Mouse (Mus musculus): Measurements from ENCODE around the gene Mgll.

Mgll gene

DNA sequence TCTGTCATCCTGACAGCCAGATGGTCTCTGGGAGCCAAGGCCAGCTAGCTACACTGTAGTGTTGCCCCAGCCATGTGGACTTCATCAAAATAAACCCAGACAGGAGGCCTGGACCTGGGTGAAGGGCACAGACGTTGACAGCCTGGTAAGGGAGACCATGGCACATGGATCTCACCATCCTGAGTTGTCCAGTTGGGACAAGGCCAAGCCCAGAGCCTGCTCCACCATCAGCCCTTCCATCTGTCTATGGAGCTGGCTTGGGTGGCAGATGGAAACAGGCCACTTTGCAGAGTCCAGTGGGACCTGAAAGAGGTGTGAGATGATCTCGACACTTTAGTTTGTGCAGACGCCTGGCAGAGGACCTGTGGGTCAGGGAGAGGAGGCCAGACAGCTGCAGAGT lies 76.5 kb downstream of the Mgll start:
- no peak for DNase-seq (ENCODE audit: low spot score)

DNA sequence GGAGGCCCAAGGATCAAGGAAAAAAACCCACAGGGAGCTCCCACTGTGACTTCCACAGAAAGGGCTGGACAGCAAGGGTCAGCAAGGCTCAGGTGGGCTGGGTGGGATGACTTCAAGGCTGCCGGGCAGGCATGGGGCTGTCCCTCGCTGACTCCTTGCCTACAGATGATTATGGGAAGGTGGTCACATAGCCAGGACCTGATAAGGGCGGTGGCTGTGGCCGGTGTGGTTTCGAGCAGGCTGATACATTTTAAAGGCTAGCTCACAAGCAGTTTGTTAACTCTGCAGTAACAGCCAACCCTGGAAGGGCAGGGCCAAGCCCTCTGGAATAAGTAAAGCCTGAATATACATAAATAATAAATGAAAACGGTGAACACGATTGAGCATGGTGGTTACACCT lies 78.8 kb downstream of the Mgll start:
- DNase-seq (ENCODE audit: low spot score), result no peak

DNA sequence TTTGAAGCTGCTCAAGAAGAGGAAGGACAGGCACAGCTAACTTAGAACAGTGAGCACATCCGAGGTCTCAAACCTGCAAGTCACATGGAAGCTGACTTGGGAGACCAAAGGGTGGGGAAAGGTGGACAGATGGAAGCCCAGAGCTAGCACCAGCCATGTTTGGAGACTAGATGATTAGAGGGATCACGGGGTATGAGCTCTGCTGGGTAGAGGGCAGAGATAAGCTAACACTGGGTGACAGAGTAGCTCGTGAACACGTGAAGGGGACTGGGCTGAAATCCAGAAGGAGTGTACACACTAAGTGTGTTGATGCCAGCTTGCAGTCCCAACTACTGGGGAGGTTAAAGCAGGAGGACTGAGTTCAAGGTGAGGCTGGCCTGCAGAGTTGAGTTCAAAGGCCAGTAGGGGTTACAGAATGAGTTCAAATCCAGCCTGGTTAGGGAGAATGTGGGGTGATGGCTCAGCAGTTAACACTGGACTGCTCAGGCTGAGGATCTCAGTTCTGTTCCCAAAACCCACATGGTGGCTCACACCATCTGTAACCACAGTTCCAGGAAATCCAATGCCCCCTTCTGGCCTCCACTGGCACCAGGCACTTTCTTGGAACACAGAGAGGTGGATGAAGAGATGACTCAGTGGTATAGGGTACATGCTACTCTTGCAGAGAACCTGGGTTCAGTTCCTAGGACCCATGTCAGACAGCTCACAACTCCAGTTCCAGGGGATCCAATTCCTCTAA lies 79.9 kb downstream of the Mgll start:
- DNase-seq (ENCODE audit: low spot score), result no peak

DNA sequence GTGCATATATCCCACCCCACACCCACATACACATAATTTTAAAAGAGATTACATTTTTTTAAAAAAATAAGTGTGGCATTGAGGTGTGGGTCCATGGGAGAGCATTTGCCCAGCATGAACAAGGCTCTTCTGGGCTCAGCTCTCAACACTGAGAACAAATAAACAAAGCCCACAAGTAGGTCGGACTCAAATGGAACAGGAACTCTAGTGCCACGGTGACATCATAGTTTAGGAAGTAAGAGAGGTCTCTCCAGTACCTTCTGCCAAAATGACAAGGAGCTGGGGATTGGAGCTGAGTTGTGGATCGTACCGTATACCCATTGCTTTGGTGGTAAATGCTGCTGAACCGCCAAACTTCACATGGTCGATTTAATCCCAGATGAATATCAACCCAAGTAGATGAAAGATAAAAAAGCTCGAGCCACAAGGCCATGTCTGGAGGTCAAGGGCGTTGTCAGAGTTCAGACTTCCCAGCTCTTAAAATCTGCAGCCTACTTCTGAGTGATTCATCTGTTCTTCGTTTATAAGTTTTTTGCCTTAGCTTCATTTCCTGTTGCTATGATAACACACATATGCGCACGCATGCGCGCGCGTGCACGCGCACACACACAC lies 80.9 kb downstream of the Mgll start:
- no peak for DNase-seq (ENCODE audit: low spot score)

DNA sequence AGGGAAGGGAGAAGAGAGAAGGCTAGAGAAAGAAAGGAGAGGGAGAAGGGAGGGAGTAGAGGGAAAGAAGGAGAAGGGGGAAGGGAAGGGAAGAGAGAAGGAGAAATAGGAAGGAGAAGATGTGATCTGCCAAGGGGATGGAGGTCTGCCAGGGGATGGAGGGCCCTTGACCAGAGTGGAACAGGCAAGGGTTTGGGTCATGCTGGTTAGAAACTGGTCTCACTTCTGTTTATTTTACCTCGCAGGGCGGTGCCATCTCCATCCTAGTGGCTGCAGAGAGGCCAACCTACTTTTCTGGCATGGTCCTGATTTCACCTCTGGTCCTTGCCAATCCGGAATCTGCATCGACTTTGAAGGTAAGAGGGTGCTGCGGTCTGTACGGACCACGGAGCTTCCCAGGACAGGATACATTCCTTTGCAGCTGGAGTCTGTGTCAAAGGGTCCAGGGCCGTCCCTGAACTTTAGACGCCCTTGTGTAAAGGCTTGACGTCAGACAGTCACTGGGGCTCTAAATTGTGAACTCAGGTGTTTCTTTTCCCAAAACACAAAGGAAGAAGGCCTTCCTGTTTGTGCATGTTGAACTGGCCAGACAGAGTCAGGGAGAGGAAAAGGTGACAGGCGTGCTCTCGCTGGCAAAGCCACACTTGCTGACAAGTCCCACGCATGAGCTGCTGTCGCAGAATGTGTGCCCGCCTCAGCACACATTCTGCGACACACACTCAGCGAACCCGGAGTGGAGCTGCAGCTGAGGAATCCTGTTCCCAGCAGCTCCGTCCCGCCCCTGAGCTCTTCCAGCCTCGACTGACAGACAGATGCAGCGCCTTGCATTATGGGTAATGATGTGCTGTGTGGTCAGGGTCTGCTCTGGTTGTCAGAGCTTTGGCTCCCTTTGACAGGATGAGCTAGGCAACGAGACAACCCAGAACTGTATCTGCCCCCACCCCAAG lies 85.2 kb downstream of the Mgll start:
- DNase-seq (ENCODE audit: low spot score), result no peak

DNA sequence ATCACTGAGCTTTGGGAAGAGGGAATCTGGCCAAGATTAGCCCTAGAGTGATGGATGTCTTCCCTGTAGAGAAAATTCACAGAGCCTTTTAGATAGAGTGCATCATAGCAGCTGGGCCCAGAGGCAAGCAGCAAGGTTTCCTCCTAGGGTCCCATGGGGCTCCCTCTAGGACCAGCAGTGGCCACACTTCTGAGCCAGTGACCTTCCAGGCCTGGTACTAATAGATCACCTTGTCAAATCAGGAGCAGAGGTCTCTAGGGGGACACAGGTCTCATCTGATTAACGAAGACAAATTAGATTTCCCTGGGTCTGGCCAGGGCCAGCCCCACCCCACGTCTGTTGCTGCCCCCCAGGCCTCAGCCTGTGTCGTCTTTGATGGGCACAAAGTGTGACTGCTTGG lies 86.1 kb downstream of the Mgll start:
- DNase-seq (ENCODE audit: low spot score), result no peak

DNA sequence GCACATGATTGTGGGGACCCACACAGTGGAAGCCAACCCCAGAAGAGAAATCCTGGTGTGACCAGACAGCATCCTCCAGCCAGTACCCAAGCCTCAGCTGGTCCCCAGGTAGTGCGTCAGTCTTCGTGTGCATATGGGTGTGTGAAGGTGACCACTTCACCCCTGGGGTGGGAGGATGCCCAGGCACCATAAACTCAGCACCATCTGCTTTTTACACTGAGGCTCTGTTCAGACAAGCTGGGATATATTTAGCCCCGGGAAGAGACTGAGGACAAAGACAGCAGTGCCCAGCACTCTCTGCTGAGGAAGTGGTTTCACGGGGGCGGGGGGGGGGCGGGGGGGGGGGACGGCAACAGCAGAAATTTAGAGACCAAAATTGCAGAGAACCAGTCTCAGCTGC lies 87.2 kb downstream of the Mgll start:
- no peak for DNase-seq (ENCODE audit: low spot score)

DNA sequence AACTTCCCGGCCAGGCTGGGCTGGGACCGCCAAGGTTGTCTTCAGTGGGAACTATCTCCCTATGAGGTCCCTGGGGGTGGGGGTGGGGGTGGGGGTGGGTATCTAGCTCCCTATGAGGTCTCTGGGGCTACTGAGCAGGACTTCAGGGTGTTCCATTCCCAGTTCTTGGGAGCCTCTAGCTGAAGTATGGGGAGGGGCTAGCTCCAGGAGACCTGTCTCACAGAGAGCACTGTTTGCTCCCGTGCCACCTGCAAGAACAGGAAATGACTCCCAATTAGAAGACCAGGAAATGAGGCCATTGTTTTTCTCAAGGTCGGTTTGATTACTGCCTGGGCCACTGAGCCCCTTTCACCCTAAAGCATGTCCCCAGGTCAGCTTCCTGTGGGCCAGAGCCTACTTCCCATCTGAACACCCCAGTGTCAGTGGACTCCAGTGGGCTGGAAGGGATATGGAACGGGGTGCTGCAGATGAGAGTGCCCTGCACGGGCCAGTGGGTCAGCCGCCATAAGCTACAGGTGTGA lies 87.7 kb downstream of the Mgll start:
- DNase-seq (ENCODE audit: low spot score), result no peak

DNA sequence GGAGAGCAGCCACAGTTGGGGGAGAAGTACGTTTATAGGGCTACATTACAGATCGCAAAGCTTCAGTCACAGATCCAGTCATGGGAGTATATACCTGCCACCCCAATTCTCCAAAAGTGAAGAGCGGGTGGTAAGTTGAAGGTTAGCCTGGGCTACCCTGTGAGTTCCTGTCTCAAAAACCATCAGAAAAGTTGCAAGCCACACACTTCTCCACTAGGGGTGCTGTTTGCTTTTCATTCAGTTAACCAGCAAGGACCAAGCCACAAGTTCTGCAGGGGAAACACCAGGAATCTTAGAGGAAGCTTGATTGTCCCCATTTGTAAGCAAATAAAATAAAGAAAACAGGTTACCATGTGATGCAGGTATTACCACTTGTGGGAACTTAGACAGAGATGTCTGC lies 88.7 kb downstream of the Mgll start:
- peak; percentile 37 for DNase-seq (ENCODE audit: low spot score)

DNA sequence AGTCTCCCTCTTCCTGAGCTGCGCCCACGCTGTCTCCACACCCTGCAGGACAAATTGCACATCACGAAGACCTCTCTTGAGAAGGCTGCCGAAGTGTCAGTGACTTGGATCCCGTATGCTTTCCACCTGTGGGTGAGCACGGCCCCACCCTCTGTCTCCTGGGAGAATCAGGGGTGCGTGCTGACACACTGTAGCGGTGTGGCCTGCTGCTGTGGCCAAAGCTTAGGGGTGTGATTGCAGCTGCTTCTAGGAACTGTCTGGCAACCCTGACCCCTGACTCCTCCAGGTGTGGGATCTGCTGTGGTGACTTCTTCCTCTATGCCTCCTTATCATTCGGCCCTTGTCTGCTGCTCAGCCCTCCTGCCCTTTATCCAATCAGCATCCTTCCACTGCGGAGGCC lies 89.6 kb downstream of the Mgll start:
- DNase-seq (ENCODE audit: low spot score), result no peak

DNA sequence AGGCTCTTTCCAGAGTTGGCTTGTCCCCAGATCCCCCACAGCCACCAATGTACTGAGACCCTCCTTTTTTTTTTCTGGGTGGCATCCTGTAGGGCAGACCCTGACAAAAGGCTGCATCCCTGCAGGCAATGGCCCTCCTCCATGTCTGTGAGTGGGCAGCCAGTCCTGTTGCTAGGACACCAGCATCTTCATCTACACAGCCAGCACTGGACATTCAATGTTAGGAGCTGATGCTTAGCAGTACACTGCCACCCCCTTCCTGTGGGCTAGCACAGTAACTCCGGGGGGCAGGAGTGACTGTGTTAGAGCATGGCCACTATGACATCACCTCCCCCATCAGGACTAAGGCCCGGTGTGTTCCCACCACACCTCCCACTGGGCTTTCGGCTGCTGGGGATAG lies 90.8 kb downstream of the Mgll start:
- no peak for DNase-seq (ENCODE audit: low spot score)

DNA sequence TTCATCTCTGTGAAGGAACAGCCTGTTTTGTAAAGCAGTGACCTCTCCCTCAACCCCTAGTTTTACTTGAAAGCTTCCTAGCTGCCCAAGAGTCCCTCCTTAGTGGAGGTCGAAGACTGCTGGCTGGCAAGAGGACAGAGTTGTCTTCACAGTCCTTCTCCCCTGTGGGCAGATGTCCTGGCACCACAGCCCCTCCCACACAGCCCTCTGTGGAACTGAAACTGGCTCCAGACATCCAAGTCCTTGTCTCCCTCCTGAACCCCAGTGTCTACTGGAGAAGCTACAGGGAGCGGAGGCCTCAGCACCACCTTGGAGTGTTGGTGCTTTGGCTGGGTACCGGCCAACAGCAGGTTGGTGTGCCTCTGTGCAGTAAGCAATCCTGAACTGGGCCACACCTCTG lies 91.3 kb downstream of the Mgll start:
- DNase-seq (ENCODE audit: low spot score), result no peak

DNA sequence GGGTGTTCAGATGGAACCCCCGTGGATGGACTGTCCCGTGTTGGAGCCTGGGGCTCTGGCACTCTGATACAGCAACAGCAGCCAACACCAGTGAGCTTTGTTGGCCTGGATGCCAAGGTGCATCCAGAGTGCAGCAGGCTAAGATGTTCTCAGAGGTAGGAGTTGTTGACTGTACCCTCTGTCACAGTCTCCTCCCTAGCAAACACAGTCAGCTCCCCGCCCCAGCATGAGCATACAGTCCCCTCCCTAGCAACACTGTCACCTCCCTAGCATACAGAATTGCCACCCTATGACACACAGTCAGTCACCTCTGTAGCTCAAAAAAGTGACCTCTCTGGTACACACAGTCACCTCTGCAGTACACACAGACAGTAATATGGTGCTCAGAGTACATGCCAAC lies 92.7 kb downstream of the Mgll start:
- DNase-seq (ENCODE audit: low spot score), result no peak

DNA sequence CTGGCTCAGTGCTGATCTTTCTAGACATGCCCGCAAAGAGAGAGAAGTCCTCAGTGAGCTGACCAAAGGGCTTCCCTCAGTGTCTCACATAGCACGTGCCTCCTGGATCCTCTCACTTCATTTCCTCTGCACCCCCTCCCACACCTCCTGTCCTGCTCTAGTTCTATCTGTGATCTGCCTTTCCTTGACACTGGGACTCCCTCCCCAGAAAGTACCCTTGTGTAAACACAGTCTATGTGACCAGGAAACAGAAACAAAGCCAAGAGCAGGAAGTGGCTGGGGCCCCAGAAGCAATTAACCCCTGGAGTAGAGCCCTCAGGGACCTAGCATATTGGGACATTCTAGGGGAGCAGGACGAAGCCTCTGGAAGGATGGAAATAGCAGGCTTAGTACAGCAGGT lies 96.6 kb downstream of the Mgll start:
- DNase-seq (ENCODE audit: low spot score), result no peak

DNA sequence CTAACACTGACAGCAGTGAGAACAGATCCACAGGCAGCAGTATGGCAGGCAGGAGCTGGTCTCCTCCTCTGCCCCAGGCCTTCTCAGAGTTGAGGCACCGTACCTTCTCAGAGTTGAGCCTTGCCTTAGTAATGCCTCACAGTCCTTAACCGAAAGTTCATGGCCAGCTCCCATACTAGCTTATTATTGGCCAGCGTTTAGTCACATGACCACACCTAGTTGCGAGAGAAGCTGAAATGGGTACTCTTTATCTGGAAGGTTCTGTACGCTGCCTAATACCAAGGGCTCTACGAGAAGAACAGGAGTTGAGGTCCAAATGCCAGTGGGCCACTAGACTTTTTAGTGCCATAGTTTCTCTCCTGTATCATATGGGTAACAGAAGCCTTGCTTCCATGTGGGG lies 97.1 kb downstream of the Mgll start:
- no peak for DNase-seq (ENCODE audit: low spot score)

DNA sequence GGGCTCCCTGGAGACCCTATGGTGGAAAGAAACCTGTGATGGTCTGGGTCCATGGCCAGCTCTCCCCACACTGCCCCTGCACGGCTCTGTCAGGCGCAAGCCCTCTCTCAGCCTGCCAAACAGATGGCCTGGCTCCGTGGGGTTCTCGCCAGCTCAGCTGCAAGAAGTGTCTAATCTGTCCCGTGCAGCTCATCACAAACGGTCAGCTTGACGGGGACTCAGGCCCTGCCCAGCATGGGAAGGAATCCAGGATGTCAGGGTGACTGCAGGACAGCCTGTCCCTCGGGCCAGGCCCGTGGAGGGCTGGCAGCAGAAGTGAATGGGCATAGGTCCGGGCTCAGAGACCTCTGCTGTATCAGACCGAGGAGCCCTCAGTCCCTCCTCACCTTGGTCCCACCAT lies 97.7 kb downstream of the Mgll start:
- no peak for DNase-seq (ENCODE audit: low spot score)

DNA sequence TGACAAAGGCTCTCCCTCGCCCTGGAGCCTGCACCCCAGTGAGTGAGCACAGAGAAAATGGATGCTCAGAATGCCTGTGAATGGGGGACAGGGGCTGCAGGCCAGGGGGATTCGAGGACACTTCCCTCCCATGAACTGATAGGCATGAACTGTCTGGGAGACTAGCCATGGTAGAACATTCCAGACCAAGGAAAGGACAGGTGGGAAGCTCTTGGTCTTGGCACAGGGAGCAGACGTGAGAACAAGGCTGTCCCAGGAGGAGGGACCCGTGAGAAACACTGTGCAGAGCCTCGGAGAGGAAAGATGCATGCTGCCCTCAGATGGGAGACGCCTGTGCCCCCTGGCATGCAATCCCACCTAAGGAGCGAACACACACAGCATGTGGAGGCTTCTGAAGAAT lies 100.0 kb downstream of the Mgll start:
- no peak for DNase-seq (ENCODE audit: low spot score)

DNA sequence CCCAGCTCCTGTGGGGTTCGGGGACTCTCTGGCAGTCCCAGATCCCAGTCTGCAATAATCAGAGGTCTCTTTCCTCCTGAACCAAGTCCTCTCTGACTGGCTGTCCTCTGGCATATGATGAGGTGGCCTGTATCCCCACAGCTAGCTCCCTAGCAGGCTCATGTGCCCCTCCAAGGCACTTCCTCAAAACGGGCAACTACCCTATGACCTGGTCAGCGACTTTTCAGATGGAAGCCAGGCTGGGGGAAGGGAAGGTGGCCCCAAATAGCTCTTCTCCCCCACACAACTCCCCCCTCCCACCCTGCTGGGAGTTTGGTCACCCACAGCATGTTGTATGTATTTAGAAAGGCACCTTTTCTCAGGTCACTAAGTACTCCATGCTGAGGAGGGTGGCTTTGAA lies 101.9 kb downstream of the Mgll start:
- DNase-seq (ENCODE audit: low spot score), result no peak

DNA sequence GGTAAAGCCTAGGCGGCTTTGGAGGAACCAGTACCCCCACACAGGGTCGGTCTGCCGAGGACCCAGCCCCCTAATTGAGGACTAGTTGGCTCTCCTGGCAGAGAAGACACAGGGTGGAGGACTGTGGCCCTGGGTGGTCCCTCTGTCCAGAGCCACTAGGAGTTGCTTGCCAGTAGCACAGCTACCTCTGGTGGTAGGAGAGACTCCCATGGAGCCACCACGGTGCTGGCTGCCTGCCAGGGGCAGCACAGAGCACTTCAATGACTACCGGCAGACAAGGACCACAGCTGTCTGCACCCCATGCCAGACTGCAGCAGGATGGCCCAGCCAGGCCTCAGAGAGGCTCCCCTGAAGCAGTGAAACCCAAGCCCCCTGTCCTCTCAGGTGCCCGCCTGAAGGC lies 102.3 kb downstream of the Mgll start:
- DNase-seq (ENCODE audit: low spot score), result no peak

DNA sequence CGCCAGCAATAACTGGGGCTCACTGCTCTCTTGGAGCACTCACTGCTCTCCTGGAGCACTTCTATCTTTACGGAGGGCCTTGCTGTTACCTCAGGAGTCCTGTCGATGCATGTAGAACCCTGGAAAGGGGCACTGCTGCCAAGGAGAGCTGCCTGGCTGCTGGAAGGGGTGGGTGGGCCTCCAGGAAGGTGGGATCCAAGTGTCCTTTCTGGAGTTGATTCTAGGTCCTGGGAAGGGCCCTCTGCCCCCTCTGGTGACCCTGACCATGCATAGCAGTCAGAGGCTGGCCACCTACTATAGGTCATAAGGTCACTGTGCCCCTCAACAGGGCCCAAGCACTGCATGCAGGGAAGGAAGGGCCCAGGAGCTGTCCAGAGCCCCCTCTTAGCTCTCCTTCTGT lies 102.8 kb downstream of the Mgll start:
- no peak for DNase-seq (ENCODE audit: low spot score)

DNA sequence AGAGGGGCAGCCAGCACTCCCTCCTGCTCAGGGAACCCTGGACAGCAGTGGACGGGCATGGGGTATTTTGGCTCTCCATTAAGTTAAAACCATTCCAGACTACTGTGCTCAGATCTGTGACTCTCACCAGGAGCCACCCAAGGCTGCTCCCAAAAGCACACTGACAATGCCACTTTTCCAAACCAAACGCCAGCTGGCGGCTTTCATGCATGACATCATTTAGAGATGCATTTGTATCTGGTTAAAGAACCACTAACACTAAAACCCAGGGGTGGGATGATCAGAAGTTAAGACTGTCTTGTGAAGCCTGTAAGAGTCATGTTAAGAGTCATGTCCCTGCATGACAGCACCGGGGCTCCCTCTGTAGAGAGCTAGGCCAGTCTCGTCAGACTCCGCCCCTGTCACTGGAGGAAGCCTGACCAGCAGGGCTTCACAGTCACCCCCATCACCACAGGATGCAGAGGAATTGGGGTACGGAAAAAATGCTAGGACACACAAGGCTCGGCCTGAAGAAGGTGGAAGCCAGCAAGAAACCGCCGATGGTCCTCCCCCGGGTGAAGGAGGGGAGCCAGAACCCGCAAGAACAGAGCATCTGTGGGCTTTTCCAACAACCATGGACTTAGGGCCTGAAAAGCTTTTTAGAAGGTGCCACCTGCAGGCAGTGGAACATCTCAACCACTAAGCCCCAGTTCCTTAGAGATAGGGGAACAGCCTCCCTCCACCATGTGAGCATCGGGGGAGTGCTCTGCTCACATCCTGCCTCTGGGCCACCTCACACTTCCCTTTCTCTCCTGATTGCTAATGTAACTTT lies 103.4 kb downstream of the Mgll start:
- DNase-seq (ENCODE audit: low spot score), result no peak

Measured in T-cell, adult 2 months (primary cell).